Mouse (Mus musculus) embryonic fibroblast, embryonic 13.5 days (primary cell): ENCODE measurements around the gene Wdr5b.
"Not testable (repeated sequence)": the region's sequence is repeated elsewhere in the genome, so short reads cannot be mapped to it uniquely, and the experiment has no call there.

Source experiments
- CTCF ChIP-seq: IDR thresholded peaks from 2 replicates; pipeline ENCODE4 v1.5.1; 2011; ENCODE audit warnings: mild to moderate bottlenecking, control low read depth, low read length, moderate library complexity, borderline replicate concordance; ENCODE audit not compliant: insufficient read depth
- POLR2A ChIP-seq: IDR thresholded peaks from 2 replicates; pipeline ENCODE4 v1.6.1; 2011; ENCODE audit warnings: low read depth, mild to moderate bottlenecking, control low read depth, low read length, moderate library complexity

- not testable (repeated sequence) for TF ChIP-seq CTCF, POLR2A
Measured at GRCm38 (mm10) chr16:36028120-36028519, 12.9 kb upstream of the Wdr5b start.
